Mouse (Mus musculus) liver, adult 2 months (tissue): ENCODE measurements around the gene Vwa2.

Source experiments
- CTCF ChIP-seq: fragments of 200-500 bp; IDR thresholded peaks from 2 replicates; pipeline ENCODE4 v1.5.1; 2011; ENCODE audit warnings: low read depth, low read length, control low read depth
- POLR2A ChIP-seq: fragments of 200-500 bp; IDR thresholded peaks from 2 replicates; pipeline ENCODE4 v1.6.1; 2011; ENCODE audit warnings: low read length, control low read depth; ENCODE audit not compliant: insufficient read depth; ENCODE audit errors: extremely low read depth

GRCm38 (mm10) chr19:56921744-56922143 is 47.7 kb downstream of the Vwa2 start:
- TF ChIP-seq POLR2A (no peak), CTCF (no peak)
